Mouse (Mus musculus) erythroid progenitor cell, adult 5-6 weeks (primary cell): ENCODE measurements around the gene Eef2k. TPM values are rescaled to one million over a fixed set of nuclear protein-coding genes. Genes with fewer than 3 reads are reported as not detected.
A peak's percentile ranks its signal among the peaks of the same experiment; 100 is the strongest.
"Not testable (repeated sequence)": the region's sequence is repeated elsewhere in the genome, so short reads cannot be mapped to it uniquely, and the experiment has no call there.

Experiments
- ATAC-seq: replicated peaks from 2 replicates; pipeline ENCODE4 v1.8.0; 2016; ENCODE audit warnings: moderate number of reproducible peaks, mild to moderate bottlenecking, moderate TSS enrichment, inconsistent platforms; ENCODE audit not compliant: poor library complexity, low FRiP score, severe bottlenecking
- total RNA-seq, 2 experiments: library from RNA; stranded (forward) in 1 of 2; stranded (reverse) in 1 of 2; fragments of 150-400 nt in 1 of 2; fragments of 186-747, 209-891 nt in 1 of 2; gene quantifications; 2 replicates each; pipeline versions ENCODE4 v1.2.3 to v1.2.4; 2015 to 2017; ENCODE audit warnings: low replicate concordance in 2 of 2

The Eef2k gene
- total RNA-seq, 2 experiments from 2014 or later = 35.6 to 80.2 TPM

DNA sequence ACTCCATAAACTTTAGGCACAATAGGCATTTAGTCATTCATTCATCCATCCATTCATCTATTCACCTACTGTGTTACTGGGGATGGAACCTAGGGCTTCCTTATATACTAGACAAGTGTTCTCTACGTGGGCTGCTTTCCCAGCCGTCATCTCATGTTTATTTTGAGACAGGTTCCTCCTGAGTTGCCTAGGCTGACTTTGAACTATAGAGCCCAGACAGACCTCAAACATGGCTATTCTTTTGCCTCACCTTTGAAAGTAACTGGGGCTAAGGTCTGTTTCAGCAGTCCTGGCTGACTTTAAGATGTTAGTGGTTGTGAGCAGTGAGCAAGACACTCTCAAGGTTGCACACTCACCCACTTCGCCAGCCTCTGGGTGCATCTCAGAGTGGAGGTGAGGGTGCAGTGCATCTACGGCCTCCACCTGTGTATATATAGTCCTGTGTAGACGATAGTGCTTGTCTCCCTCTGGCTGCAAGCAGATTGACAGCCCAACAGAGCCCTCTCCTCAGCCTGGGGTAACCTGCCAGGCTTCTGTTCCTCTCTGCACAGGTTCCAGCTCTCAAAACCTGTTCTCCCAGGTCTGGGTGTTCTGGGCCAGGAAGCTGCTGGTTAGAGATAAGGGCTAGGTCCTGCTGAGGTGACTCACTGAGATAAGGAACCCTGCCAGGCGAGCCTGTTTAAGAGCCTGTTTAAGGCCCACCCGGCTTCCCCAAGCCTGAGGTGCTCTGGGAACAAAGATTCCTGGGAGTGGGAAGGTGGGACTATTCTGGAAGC lies 32.3 kb downstream of the Eef2k start:
- peak; percentile 81 for ATAC-seq

DNA sequence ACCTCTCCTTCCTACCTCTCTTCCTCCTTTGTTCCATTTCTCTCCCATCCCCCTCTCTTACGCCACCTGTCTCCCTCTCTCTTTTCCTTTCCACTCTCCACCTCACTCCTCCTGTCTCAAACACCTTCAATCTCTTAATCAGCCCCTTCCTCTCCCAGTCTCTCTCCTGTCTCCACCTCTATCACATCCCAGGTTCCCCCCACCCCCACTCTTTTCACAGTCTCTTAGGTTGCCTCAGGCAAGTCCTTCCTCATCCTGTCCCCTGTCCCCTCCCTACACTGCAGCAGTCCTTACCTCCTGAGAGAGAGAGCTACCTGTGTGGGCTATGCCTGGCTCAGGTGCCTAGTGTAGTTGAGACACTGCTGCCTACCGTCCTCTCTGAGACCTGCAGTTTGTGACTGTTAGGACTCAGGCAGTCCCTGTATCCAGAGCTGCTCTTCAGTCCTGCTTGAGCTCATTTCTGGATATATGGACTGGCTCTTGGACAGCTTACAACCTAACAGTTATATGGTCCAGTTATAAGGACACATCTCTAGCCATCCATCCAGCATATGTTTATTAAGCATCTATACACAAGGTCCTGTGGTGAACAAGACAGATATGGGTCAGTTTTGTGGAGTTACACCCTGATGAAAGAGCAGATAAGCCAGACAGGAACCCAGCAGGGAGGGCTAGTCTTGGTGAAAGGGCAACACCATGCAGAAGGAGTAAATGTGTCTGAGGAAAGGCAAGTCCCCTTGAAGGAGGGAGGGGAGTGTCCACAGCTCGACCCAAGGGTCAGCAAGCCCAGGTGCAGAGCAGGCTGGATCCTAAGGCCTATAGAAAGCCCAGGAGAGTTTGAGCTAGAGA lies 33.1 kb downstream of the Eef2k start:
- peak; percentile 37 for ATAC-seq

DNA sequence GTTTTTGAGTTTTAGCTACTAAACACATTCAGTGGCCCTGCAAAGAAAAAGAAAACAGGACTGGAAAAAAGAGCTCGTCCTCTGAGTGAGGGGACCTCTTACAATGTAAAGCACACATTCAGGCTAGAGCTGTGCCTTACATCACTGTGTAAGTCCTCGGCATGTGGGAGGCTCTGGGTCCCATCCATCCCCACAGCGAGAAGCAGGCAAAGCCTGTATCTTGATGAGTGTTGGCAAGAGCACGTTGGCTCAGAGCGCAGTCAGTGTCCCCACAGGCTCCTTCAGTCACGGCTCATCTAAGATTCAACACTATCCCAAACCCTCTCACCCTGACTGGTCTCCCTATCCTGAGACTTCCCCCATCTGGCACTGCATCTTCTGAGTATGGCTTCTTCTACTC lies 35.6 kb downstream of the Eef2k start:
- no peak for ATAC-seq

DNA sequence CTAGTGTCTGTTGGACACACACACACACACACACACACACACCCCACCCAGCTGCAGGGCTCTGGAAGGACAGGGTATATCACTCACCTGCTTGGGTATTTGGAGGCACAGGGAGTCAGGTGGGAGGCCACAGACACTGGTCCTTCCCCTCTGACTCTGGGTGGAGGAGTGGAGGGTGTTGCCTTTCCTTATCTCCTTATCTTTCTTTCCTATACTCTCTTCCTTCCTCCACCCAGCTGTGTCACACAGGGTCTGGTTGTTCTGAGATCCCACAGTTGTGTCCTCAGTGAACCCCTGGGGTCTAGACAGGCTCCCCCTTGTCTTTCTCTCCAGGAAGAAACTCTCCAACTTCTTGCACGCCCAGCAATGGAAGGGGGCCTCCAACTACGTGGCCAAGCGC lies 37.3 kb downstream of the Eef2k start:
- ATAC-seq = peak; percentile 67

DNA sequence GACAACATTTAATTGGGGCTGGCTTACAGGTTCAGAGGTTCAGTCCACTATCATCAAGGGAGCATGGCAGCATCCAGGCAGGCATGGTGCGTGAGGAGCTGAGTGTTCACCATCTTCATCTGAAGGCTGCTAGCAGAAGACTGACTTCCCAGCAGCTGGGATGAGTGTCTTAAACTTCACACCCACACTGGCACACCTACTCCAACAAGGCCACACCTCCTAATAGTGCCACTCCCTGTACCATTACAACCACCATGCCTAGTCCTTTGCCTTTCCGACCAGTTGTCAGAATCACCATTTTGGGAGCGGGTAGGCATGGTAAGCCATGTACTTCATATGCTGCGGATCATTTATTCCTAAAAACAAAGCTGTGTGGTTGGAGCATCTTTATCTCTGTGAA lies 38.1 kb downstream of the Eef2k start:
- ATAC-seq = peak; percentile 52

DNA sequence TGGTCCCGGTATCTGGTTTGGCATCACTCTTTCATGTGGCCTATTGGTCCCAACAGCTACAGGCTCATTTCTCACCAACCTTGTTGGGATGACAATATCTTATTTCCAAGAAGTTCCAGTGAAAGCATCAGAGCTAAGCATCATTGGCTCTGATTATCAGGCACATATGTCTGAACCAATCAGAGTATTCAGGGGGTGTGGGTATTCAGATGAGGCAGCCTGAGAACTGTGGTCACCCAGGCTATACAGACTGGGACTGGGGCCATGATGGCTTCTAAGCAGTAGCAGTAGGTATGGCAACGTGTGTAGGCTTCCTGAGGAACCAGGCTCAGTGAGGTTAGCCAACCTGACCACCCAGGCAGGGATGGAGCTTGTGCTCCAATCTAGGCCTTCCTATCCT lies 38.8 kb downstream of the Eef2k start:
- ATAC-seq = no peak

DNA sequence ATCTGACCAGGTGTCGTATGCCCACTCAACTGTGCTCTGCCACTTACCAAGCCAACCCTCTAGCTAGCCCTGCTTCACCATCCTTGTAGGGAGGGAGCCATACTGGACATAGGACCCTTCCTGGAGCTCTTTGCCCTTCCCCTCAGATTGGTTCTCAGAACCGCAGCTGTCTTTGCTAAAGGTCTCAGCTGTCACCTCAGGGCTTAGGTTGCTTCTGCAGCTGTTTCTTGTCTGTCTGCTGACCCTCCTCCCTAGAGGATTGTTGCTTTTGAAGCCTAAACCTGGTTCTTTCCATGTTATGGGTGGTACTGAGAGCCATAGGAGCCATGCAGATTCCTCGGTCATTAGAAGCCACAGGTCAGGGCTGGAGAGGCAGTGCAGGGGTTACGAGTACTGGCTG lies 40.0 kb downstream of the Eef2k start:
- ATAC-seq = no peak

DNA sequence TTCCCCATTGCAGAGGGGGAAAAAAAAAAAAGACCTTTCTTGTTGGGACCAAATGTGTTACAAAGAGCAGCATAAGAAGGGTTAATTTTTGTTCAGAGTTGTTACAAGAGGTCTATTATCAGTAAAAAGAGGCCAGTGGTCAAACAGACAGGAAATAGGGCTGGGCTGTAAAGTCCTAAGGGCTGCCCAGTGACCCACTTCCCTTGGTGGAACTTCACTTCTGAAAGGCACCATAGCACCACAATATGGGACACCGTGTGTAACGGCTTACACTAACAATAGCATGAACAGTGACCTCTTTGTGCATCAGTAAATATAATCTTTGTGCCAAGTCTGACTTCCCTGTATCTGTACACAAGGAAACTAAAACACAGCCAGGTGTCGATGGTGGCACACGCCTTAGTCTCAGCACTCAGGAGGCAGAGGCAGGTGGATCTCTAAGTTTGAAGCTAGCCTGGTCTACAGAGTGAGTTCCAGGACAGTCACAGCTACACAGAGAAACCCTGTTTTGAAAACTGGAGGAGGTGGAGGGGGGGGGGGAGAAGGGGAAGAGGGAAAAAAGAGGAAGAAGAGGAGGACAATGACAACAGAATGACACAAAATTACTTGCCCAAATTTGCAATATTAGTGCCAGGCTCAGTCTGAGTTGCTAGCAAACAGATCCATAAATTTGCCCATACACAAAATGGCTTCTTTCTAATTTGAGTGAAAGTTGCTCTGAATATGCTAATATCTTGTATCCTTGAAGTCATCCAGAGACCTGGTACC lies 41.1 kb downstream of the Eef2k start:
- ATAC-seq = no peak

DNA sequence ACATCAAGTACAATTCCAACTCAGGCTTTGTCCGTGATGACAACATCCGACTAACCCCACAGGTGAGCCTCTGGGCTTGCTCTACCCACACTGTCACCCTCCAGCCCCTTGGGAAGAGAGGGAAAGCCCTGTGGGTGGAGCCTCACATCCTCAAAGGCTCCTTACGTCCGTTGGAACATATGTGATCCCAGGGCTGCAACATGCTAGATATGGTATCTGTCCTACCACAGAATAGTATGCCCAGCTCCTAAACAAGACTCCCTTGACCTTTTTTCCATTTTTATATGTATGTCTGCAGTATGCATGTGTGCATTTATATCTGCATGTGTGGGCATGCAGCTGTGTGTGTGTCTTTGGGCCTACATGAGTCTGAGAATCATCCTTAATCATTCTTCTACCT lies 42.1 kb downstream of the Eef2k start:
- ATAC-seq = peak; percentile 40

DNA sequence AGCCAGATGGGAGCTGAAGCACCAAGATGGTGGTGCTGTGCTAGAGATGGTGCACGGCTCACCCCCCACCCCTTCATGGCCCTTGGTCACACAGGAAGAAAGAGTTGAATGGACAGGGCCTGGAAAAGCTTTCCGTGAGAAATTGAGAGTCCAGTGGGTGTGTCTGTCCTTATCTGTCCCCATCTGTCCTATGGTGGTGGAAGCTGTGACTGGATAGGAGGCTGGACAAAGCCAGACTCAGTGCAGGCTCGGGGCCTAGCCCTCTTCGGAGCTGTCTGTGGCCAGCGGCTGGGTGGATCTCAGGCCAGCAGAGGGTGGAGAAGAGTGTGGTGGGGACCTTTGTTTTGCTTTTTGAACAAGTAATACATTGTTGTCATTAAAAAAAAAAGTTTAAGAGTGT lies 50.5 kb downstream of the Eef2k start:
- peak; percentile 53; the same call in 1 of the 2 replicates for ATAC-seq

DNA sequence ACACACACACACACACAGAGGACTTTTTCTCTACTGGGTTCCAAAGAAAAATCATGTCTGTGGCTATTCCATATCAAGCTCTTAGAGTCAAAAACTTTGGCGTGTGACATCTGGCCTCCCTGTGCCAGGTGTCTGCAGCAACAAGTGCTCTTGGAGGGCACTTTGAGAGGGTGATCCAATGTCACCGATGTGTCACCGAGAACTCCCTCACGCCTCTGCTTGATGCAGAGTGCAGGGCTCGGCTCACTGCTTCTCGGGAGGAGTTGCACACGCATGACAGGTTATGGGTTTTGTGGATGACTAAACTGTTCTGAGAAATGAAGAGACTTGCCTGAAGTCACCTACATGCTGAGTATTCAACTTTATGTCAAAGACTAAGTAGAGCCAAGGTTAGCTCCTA lies 54.4 kb downstream of the Eef2k start:
- no peak for ATAC-seq

DNA sequence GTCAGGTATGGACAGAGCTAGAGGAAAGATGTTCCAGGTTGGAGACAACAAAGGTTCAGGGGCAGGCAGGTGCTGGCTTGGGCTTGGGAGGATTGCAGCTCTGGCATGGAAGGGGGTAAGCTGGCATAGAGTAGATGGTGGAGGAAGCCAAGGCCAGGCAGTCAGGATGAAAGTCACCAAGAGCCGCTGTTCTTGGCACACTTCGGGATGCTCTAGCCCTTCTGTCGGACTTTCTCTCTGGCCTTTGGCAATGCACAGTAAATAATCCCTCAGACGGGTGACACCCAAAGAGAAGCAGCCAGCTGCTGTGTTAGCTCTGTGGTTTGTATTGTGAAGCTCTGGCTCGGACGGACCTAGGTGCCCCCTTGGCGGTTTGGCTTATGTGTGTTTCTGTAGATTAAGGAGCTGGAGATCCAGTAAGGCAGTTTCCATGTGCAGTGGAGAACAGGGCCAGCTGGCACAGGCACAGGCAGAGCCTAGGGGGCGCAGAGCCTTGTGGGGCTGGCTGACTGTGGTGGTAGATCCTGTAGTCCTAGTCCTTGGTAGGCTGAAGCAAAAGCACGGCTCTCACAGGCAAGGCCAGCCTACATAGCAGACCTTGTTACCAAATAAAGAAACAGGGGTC lies 55.2 kb downstream of the Eef2k start:
- ATAC-seq = no peak

DNA sequence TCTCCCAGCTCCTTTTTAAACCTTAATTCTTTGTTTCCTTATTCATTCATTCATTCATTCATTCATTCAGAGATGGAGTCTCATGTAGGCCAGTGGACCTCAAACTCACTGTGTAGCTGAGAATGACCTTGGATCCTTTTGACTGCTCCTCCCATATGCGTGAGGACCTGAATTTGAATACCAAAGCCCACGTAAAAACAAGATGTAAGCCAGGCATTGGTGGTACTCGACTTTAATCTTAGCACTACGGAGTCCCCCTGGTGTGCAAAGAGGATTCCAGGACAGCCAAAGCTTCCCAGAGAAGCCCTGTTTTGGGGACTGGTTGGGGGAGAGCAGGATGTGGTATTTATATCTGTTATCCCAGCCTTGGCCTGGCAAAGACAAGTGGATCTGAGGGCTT lies 57.6 kb downstream of the Eef2k start:
- no peak for ATAC-seq

DNA sequence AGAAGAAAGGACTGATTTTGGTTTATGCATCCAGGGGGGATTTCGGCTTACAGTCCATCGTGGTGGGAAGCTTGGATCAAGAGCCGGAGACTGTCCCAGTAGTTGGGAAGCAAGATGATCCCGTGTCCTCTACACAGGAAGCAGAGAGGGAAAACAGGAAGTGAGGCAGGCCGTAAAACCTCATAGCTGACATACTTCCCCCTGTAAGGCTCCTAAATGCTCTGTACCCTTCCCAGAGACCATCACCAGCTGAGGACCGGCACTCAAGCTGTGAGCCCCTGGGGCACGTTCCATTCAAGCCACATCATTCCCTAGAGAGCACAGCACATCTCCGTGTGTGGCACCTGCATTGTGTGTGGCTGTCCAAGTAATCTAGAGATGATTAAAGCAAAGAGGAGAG lies 59.1 kb downstream of the Eef2k start:
- no peak for ATAC-seq

DNA sequence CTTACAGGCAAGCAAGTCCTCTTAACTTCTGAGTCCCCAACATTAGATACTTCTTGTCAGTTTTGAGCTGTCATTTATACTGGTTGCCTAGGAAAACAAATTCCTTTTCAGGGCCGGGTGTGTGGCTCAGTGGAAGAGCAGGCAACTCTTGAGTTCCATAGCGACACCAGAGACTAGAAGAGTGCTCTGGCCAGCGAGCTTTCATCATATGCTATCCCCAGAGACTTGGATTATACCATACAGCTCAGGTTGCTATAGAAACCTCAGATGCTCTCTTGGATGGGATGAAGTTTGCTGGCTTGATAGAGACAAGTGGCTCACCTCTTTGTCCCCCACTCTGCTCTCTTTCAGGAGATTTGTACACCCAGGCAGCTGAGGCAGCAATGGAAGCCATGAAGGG lies 60.3 kb downstream of the Eef2k start:
- ATAC-seq = no peak

DNA sequence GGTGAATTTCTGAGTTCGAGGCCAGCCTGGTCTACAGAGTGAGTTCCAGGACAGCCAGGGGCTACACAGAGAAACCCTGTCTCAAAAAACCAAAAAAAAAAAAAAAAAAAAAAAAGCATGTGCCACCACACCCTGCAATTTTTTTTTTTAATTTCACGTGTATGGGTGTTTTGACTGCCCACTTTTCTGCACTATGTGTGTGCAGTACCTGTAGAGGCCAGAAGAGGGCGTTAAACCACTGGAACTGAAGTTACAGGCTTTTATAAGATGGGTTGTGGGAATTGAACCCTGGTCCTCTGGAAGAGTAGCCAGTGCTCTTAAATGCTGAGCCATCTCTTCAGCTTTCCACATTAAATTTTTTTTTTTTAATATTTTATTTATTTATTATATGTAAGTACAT lies 67.5 kb downstream of the Eef2k start:
- not testable (repeated sequence) for ATAC-seq

DNA sequence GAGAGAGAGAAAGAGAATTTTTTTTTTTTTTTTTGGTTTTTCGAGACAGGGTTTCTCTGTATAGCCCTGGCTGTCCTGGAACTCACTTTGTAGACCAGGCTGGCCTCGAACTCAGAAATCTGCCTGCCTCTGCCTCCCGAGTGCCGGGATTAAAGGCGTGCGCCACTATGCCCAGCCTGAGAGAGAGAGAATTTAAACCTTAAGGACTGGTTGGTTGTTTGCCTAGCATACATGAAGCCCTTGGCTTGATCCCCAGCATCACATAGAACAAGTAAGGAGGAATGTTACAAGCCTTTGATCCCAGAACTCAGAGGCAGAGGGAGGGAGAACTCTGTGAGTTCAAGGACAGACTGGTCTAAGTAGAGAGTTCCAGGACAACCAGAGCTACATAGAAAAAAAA lies 68.6 kb downstream of the Eef2k start:
- not testable (repeated sequence) for ATAC-seq

DNA sequence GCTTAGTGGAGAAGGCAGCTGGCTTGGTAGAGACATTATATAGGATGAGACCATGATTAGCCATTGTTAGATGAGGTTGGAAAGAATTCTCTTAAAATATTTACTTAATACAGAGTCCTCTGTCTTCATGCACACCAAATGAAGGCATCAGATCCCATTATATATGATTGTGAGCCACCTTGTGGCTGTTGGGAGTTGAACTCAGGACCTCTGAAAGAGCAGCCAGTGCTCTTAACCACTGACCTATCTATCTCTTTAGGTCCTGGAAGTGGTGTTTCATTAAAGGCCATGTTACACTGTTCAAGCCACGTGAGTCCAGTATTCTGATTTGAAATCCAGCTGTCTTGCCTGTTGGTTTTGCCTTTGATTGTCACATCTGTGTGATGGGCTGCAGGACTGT lies 70.7 kb downstream of the Eef2k start:
- ATAC-seq = no peak

DNA sequence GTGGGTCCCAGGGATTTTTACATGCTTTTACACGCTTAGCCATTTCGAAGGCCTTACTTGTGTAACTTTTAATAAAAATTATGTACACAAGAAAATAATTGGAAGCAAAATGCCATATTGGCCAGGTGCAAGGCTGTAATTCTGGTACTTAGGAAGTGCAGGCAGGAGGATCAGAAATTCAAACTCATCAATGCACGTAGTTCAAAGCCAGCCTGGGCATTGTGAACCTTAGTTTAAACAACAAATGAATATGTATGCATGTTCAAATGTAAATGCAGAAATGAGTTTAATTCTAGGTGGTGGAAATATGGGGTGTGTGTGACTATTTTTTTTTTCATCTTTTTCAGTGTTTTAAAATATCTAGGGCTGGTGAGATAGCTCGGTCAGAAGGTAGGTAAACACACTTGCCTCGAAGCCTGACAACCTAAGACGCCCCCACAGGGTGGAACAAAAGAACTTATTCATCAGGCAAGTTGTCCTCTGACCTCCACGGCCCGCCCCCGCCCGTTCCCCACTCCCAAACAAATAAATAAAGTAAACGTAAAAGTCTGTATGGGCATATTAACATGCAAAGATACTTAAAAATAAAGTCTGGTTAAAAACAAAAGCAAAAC lies 73.7 kb downstream of the Eef2k start:
- no peak for ATAC-seq

DNA sequence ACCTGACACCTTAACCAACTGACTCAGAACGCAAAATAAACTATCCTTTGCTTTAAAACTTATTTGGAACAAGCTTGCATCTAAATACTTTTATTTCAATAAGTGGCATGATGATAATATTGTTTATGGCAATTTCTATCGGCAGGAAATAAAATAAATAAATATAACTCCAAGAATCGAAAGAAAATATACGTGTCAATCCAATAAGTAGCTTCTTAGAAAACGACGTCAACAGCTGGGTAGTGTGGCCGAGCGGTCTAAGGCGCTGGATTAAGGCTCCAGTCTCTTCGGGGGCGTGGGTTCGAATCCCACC lies 74.6 kb downstream of the Eef2k start:
- ATAC-seq = no peak; the same call in 1 of the 2 replicates
